Mouse (Mus musculus): Measurements from ENCODE around the gene Dcst2. TPM values are rescaled to one million over a fixed set of nuclear protein-coding genes. Genes with fewer than 3 reads are reported as not detected.

Gene Dcst2
- polyA plus RNA-seq, 2 experiments, result 0.03 to 0.04 TPM

GRCm38 (mm10) chr3:89331561-89331960 lies 30.2 kb upstream of the Dcst2 start:
- ATAC-seq (ENCODE audit: insufficient read depth), result no peak
- Histone ChIP-seq H3K4me3 (ENCODE audit: insufficient read depth in 1 of 2, low read depth in 2 of 2, low read length in 2 of 2) (no peak overlapping the region), H3K9me3 (ENCODE audit: control insufficient read depth, low read length) (no peaks in the 10 kb centered on the region), H3K4me2 (ENCODE audit: low read depth) (no peak overlapping the region), H3K27me3 (ENCODE audit: control insufficient read depth, insufficient read depth, low read length) (peaks cover 5% of the 10 kb centered on the region), H3K4me1 (replicated peaks; ENCODE audit: control insufficient read depth in 2 of 2, insufficient read depth in 2 of 2, low read length in 1 of 2) (no peaks in the 10 kb centered on the region), H3K27ac (no peak overlapping the region), H3K36me3 (replicated peaks; ENCODE audit: control insufficient read depth, insufficient read depth, low read depth) (no peaks in the 10 kb centered on the region), H3K9ac (replicated peaks) (no peak overlapping the region)
- TF ChIP-seq EP300 (IDR thresholded peaks at IDR 0.05; ENCODE audit: low read depth) (no peak), CTCF (IDR thresholded peaks at IDR 0.05; ENCODE audit: low read depth) (no peak)
- DNase-seq (ENCODE audit: low read depth in 3 of 3, low spot score in 3 of 3), result no peak
- WGBS (ENCODE audit: insufficient replicate concordance), result 53% methylated on average over 13 of the region's 13 CpGs

- Histone ChIP-seq H3K4me3 (ENCODE audit: insufficient read depth in 1 of 2, low read depth in 2 of 2, low read length in 2 of 2) (no peak overlapping the region), H3K4me2 (ENCODE audit: low read depth) (no peak overlapping the region), H3K27me3 (ENCODE audit: control insufficient read depth, insufficient read depth, low read length) (peaks cover 6% of the 10 kb centered on the region), H3K4me1 (replicated peaks; ENCODE audit: control insufficient read depth in 2 of 2, insufficient read depth in 2 of 2, low read length in 1 of 2) (no peaks in the 10 kb centered on the region), H3K36me3 (replicated peaks; ENCODE audit: control insufficient read depth, insufficient read depth, low read depth) (no peaks in the 10 kb centered on the region), H3K9me3 (ENCODE audit: control insufficient read depth, low read length) (no peaks in the 10 kb centered on the region), H3K27ac (no peak overlapping the region), H3K9ac (replicated peaks) (no peak overlapping the region)
- ATAC-seq (ENCODE audit: insufficient read depth), result no peak
- DNase-seq (ENCODE audit: low read depth in 3 of 3, low spot score in 3 of 3), result no peak
- 47% methylated on average over 10 of the region's 10 CpGs for WGBS (ENCODE audit: insufficient replicate concordance)
- TF ChIP-seq CTCF (IDR thresholded peaks at IDR 0.05; ENCODE audit: low read depth) (no peak), EP300 (IDR thresholded peaks at IDR 0.05; ENCODE audit: low read depth) (no peak)
Measured at GRCm38 (mm10) chr3:89332013-89332412, 29.8 kb upstream of the Dcst2 start.

- no peak overlapping the region for H3K4me2 ChIP-seq (ENCODE audit: low read depth)
- H3K9ac ChIP-seq (replicated peaks), result no peak overlapping the region
- DNase-seq (ENCODE audit: low read depth in 3 of 3, low spot score in 3 of 3), result no peak
- WGBS (ENCODE audit: insufficient replicate concordance), result 56% methylated on average over 12 of the region's 12 CpGs
- no peak overlapping the region for H3K4me3 ChIP-seq (ENCODE audit: insufficient read depth in 1 of 2, low read depth in 2 of 2, low read length in 2 of 2)
- TF ChIP-seq CTCF (IDR thresholded peaks at IDR 0.05; ENCODE audit: low read depth) (no peak), EP300 (IDR thresholded peaks at IDR 0.05; ENCODE audit: low read depth) (no peak)
- H3K4me1 ChIP-seq (replicated peaks; ENCODE audit: control insufficient read depth in 2 of 2, insufficient read depth in 2 of 2, low read length in 1 of 2), result no peaks in the 10 kb centered on the region
- H3K36me3 ChIP-seq (replicated peaks; ENCODE audit: control insufficient read depth, insufficient read depth, low read depth), result no peaks in the 10 kb centered on the region
- no peaks in the 10 kb centered on the region for H3K9me3 ChIP-seq (ENCODE audit: control insufficient read depth, low read length)
- H3K27ac ChIP-seq, result no peak overlapping the region
- H3K27me3 ChIP-seq (ENCODE audit: control insufficient read depth, insufficient read depth, low read length), result peaks cover 9% of the 10 kb centered on the region
- no peak for ATAC-seq (ENCODE audit: insufficient read depth)
Measured at GRCm38 (mm10) chr3:89332476-89332875, 29.3 kb upstream of the Dcst2 start.

GRCm38 (mm10) chr3:89333053-89333452 lies 28.7 kb upstream of the Dcst2 start:
- ATAC-seq (ENCODE audit: insufficient read depth), result no peak
- DNase-seq (ENCODE audit: low read depth in 3 of 3, low spot score in 3 of 3), result no peak
- H3K4me2 ChIP-seq (ENCODE audit: low read depth), result no peak overlapping the region
- TF ChIP-seq CTCF (IDR thresholded peaks at IDR 0.05; ENCODE audit: low read depth), result no peak
- TF ChIP-seq EP300 (IDR thresholded peaks at IDR 0.05; ENCODE audit: low read depth), result no peak
- WGBS (ENCODE audit: insufficient replicate concordance), result 70% methylated on average over 11 of the region's 11 CpGs
- H3K36me3 ChIP-seq (replicated peaks; ENCODE audit: control insufficient read depth, insufficient read depth, low read depth), result no peaks in the 10 kb centered on the region
- H3K9ac ChIP-seq (replicated peaks), result no peak overlapping the region
- H3K4me1 ChIP-seq (replicated peaks; ENCODE audit: control insufficient read depth in 2 of 2, insufficient read depth in 2 of 2, low read length in 1 of 2), result no peaks in the 10 kb centered on the region; a peak in 1 of 4 replicates
- peaks cover 11% of the 10 kb centered on the region for H3K27me3 ChIP-seq (ENCODE audit: control insufficient read depth, insufficient read depth, low read length)
- H3K4me3 ChIP-seq (ENCODE audit: insufficient read depth in 1 of 2, low read depth in 2 of 2, low read length in 2 of 2), result no peak overlapping the region
- H3K27ac ChIP-seq, result no peak overlapping the region
- H3K9me3 ChIP-seq (ENCODE audit: control insufficient read depth, low read length), result no peaks in the 10 kb centered on the region

GRCm38 (mm10) chr3:89336529-89336928 lies 25.2 kb upstream of the Dcst2 start:
- peaks cover 6% of the 10 kb centered on the region for H3K27me3 ChIP-seq (ENCODE audit: control insufficient read depth, insufficient read depth, low read length)
- no peaks in the 10 kb centered on the region; a peak in 1 of 4 replicates for H3K4me1 ChIP-seq (replicated peaks; ENCODE audit: control insufficient read depth in 2 of 2, insufficient read depth in 2 of 2, low read length in 1 of 2)
- 20% methylated on average over 6 of the region's 6 CpGs for WGBS (ENCODE audit: insufficient replicate concordance)
- ATAC-seq (ENCODE audit: insufficient read depth) (no peak), DNase-seq (ENCODE audit: low read depth in 3 of 3, low spot score in 3 of 3) (no peak)
- H3K4me2 ChIP-seq (ENCODE audit: low read depth), result no peak overlapping the region
- no peak for TF ChIP-seq EP300 (IDR thresholded peaks at IDR 0.05; ENCODE audit: low read depth)
- TF ChIP-seq CTCF (IDR thresholded peaks at IDR 0.05; ENCODE audit: low read depth), result no peak
- no peak overlapping the region for H3K27ac ChIP-seq
- H3K36me3 ChIP-seq (replicated peaks; ENCODE audit: control insufficient read depth, insufficient read depth, low read depth), result no peaks in the 10 kb centered on the region
- H3K9ac ChIP-seq (replicated peaks), result no peak overlapping the region
- no peak overlapping the region for H3K4me3 ChIP-seq (ENCODE audit: insufficient read depth in 1 of 2, low read depth in 2 of 2, low read length in 2 of 2)
- no peaks in the 10 kb centered on the region for H3K9me3 ChIP-seq (ENCODE audit: control insufficient read depth, low read length)

All from liver, embryonic 14.5 days (tissue).